Mouse (Mus musculus): ENCODE results near the gene Cnnm3. TPM values are rescaled to one million over a fixed set of nuclear protein-coding genes. Genes with fewer than 3 reads are reported as not detected.

Gene Cnnm3
- polyA plus RNA-seq, 1 experiment from 2014 or later = 3.2 TPM

DNA sequence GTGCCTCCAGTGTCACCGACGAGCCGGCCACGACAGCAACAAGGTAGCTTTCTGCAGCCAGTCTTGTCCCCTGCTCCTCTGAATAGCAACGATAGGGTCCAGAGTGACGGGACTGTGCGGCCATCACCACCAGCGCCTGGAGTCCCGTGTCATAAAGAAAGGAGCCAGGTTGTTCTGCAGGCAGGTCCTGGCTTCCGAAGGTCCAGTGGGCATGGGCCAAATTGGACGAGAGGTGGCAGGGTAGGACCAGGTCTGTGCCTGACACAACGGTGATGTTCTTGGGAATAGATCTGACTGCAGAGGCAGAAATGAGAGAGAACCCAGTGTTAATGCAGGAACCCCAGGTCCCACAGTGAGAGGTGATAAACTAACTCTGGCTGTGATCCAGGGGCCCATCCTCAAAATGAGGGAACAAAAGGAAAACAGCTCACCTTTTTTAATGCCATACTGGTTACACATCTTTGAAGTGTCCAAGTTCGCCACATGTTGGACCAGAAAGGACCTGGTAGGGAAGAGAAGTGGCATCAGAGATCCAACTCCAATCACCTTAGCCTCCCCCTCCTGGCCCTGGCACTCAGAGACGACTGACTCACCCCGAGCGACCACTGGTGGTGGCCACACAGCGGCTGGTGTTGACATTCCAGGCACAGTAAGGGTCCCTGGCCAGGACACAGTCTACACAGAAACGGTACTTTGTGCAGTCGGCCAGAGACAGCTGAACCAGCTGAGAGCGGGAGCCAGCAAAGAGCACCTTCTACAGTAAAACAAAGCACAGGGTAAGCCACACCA, 38.6 kb downstream of the Cnnm3 start:
- no peak for ATAC-seq (ENCODE audit: borderline replicate concordance, extremely low read depth, low FRiP score, low TSS enrichment)
- Histone ChIP-seq H3K9me3 (no peaks in the 10 kb centered on the region), H3K27me3 (no peaks in the 10 kb centered on the region), H3K4me3 (no peak overlapping the region), H3K9ac (no peak overlapping the region), H3K36me3 (peaks cover 55% of the 10 kb centered on the region), H3K4me1 (peaks cover 62% of the 10 kb centered on the region), H3K4me2 (no peak overlapping the region), H3K27ac (no peak overlapping the region)
- WGBS = 72% methylated on average over 20 of the region's 20 CpGs

- H3K4me2 ChIP-seq = no peak overlapping the region
- H3K9ac ChIP-seq = no peak overlapping the region
- H3K36me3 ChIP-seq = peaks cover 55% of the 10 kb centered on the region
- peaks cover 63% of the 10 kb centered on the region for H3K4me1 ChIP-seq
- no peak overlapping the region for H3K27ac ChIP-seq
- ATAC-seq (ENCODE audit: borderline replicate concordance, extremely low read depth, low FRiP score, low TSS enrichment) = no peak
- 82% methylated on average over 17 of the region's 17 CpGs for WGBS
- no peaks in the 10 kb centered on the region for H3K9me3 ChIP-seq
- no peaks in the 10 kb centered on the region for H3K27me3 ChIP-seq
- no peak overlapping the region for H3K4me3 ChIP-seq
Measured at GRCm38 (mm10) chr1:36551904-36552303, 40.2 kb downstream of the Cnnm3 start.

- Histone ChIP-seq H3K36me3 (peaks cover 55% of the 10 kb centered on the region), H3K4me3 (no peak overlapping the region), H3K27me3 (no peaks in the 10 kb centered on the region), H3K27ac (no peak overlapping the region), H3K4me2 (no peak overlapping the region), H3K4me1 (peaks cover 60% of the 10 kb centered on the region), H3K9me3 (no peaks in the 10 kb centered on the region), H3K9ac (no peak overlapping the region)
- 84% methylated on average over 16 of the region's 16 CpGs for WGBS
- no peak for ATAC-seq (ENCODE audit: borderline replicate concordance, extremely low read depth, low FRiP score, low TSS enrichment)
Measured at GRCm38 (mm10) chr1:36552506-36552905, 40.8 kb downstream of the Cnnm3 start.

DNA sequence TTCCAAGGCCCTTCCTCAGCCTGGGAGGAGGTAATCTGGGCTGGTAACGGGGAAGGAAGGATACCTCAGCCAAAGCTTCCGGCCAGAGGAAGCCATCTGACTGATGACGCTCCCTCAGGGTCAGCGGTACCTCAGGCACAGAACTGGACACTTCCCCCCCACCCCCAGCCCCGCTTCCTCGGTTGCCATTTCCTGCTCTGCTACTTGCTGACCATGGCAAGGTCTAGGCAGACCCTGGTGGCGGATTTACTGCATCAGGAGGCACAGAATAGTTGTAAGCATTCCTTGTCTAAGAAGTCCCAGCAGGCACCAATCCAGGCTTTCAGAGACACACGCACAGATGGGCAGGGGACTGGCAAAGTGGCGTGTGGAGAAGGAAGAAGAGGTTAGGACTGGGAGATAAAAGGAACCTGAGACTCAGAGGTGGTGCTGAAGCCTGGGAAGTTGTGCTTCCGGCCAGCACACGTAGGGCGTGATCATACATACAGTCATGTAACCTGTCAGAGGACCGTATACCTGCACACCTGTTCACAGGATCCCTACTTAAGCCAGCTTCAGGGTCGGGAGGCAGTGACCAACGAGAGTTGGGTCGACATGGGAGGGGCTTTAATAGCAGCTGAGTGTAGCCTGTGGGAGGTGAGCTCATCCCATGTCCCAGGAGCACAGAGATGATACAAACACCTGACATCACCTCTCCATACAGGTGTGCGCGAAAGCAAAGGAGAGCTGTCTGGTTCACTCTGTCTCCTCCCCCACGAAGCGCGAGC, 43.1 kb downstream of the Cnnm3 start:
- Histone ChIP-seq H3K27ac (peak overlapping the region; percentile 99), H3K4me3 (peak overlapping the region; percentile 93), H3K4me1 (peaks cover 51% of the 10 kb centered on the region), H3K4me2 (peak overlapping the region; percentile 87), H3K36me3 (peaks cover 44% of the 10 kb centered on the region), H3K9me3 (no peaks in the 10 kb centered on the region), H3K27me3 (no peaks in the 10 kb centered on the region), H3K9ac (peak overlapping the region; percentile 97; the same call in 1 of the 2 replicates)
- WGBS = 60% methylated on average over 21 of the region's 21 CpGs
- ATAC-seq (ENCODE audit: borderline replicate concordance, extremely low read depth, low FRiP score, low TSS enrichment) = no peak

- peak overlapping the region; percentile 97 for H3K9ac ChIP-seq
- no peaks in the 10 kb centered on the region for H3K27me3 ChIP-seq
- WGBS = 5% methylated on average over 8 of the region's 8 CpGs
- no peaks in the 10 kb centered on the region for H3K9me3 ChIP-seq
- ATAC-seq (ENCODE audit: borderline replicate concordance, extremely low read depth, low FRiP score, low TSS enrichment) = no peak
- H3K36me3 ChIP-seq = peaks cover 33% of the 10 kb centered on the region
- H3K27ac ChIP-seq = peak overlapping the region; percentile 99
- peak overlapping the region; percentile 87 for H3K4me2 ChIP-seq
- peaks cover 44% of the 10 kb centered on the region for H3K4me1 ChIP-seq
- peak overlapping the region; percentile 93 for H3K4me3 ChIP-seq
Measured at GRCm38 (mm10) chr1:36555798-36556395, 44.2 kb downstream of the Cnnm3 start.

DNA sequence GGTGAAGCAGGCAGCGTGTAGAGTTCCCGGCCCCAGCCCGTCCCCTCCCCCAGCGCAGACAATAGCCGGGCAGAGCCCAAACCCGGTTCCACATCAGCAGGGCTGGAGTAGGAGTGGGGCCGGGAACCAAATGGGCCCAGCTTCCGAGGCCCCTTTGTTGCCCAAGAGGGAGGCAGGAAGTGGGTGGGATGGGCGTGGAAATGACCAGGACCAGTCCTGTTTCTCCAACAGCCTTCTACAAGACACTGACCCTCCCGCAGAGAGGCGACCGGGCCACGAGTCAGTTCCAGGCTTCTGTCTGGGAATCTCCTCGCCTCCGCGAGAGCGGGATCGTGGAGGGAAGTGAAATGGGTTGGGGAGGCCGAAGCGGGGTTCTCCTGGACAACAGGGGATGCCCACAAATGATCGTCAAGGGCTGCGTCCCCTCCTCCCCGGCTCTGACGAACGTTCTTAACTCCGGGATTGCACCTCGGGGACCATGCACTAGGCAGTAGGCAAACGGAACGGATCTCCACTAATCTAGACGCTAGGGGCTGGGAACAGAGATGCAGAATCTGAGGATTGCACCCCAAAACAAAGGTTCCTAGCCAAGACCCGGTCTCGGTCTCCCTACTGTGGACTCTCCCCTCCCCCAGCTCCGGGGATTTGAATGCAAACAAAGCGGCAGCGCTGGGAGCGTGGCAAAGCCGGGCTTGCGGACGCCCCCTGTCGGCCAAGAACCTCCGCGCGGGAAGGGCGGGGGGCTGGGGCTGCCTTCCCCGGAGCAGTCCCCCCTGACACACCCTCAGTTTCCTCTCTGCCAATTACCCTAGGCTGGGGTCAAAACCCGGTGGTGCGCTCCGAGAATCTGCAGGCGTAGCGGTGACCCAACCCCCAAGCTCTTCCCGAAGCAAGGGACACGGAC, 45.1 kb downstream of the Cnnm3 start:
- Histone ChIP-seq H3K4me1 (peaks cover 45% of the 10 kb centered on the region), H3K4me2 (peak overlapping the region; percentile 87), H3K27ac (peak overlapping the region; percentile 99), H3K36me3 (peaks cover 24% of the 10 kb centered on the region), H3K9ac (peak overlapping the region; percentile 97), H3K9me3 (no peaks in the 10 kb centered on the region), H3K4me3 (peak overlapping the region; percentile 93), H3K27me3 (no peaks in the 10 kb centered on the region)
- under 1% methylated on average over 52 of the region's 52 CpGs for WGBS
- ATAC-seq (ENCODE audit: borderline replicate concordance, extremely low read depth, low FRiP score, low TSS enrichment) = peak; percentile 79

GRCm38 (mm10) chr1:36557457-36558011, 45.9 kb downstream of the Cnnm3 start:
- Histone ChIP-seq H3K9me3 (no peaks in the 10 kb centered on the region), H3K9ac (peak overlapping the region; percentile 97), H3K36me3 (peaks cover 17% of the 10 kb centered on the region), H3K27ac (peak overlapping the region; percentile 99), H3K27me3 (no peaks in the 10 kb centered on the region), H3K4me3 (peak overlapping the region; percentile 93), H3K4me1 (peaks cover 45% of the 10 kb centered on the region), H3K4me2 (peak overlapping the region; percentile 87)
- under 1% methylated on average over 48 of the region's 48 CpGs for WGBS
- ATAC-seq (ENCODE audit: borderline replicate concordance, extremely low read depth, low FRiP score, low TSS enrichment) = peak; percentile 88

DNA sequence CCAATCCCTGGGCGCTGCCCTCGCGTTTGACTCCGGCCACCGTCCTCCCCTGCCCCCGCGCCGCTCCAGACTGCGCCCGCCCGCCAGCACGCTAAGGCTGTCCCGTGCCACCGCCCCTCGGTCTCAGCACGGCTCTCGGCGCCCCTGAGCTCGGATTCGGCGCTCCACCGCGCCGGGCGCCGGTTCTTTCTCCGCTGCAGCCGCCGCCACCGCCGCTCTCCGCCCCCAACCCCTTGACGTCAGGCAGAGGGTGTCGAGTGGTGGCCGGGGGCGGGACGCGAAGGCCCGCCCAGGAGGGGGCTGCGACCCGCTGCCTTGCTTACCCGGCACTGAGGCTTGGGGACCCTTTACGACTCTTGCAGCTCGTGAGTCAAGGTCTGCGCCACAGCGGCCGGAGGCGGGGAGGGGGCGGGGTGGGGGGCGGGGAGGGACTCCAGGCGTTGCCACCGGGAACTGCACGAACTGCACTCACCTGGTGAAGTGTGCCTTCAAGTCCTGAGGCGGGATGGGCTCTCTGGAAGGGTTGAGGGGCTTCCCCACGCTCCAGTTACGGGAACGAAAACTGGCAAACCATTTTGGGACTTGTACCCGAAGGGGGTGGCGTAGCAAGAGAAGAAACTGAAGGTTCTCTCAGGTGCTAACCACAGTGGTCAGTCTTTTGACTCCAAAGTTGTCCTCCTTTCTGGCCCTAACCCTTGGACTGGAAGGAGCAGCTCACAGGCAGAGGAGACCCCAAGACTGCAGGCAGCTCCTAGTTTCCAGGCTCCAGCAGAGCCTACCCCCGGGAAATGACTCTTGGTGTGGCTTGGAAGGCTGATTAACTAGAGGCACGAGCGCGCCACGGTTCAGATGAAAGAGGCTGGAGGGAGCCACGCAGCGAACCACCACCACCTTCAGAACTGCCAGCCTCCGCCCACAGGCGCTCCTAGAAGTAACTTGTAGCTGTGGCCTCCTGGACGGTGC, 46.6 kb downstream of the Cnnm3 start, which contains the start of gene Sema4c:
TSS of gene Sema4c (minus strand) at position 319 of the 963 bp plus-strand sequence.
- no peaks in the 10 kb centered on the region for H3K9me3 ChIP-seq
- no peaks in the 10 kb centered on the region for H3K27me3 ChIP-seq
- peak; percentile 70 for ATAC-seq (ENCODE audit: borderline replicate concordance, extremely low read depth, low FRiP score, low TSS enrichment)
- WGBS = under 1% methylated on average over 68 of the region's 69 CpGs
- peak within 1 kb of the TSS; percentile 99 for H3K27ac ChIP-seq
- peak within 1 kb of the TSS; percentile 87 for H3K4me2 ChIP-seq
- H3K4me3 ChIP-seq = peak within 1 kb of the TSS; percentile 93
- H3K4me1 ChIP-seq = peaks cover 45% of the 10 kb centered on the region
- H3K36me3 ChIP-seq = peaks cover 9% of the 10 kb centered on the region
- H3K9ac ChIP-seq = peak within 1 kb of the TSS; percentile 97

GRCm38 (mm10) chr1:36559256-36559655, 47.6 kb downstream of the Cnnm3 start:
- Histone ChIP-seq H3K4me2 (peak overlapping the region; percentile 87), H3K27ac (peak overlapping the region; percentile 99), H3K4me3 (peak overlapping the region; percentile 93), H3K9me3 (no peaks in the 10 kb centered on the region), H3K4me1 (peaks cover 39% of the 10 kb centered on the region), H3K9ac (peak overlapping the region; percentile 97; the same call in 1 of the 2 replicates), H3K36me3 (peaks cover under 1% of the 10 kb centered on the region; the same call in 1 of the 2 replicates), H3K27me3 (no peaks in the 10 kb centered on the region)
- WGBS = 13% methylated on average over 4 of the region's 4 CpGs
- no peak for ATAC-seq (ENCODE audit: borderline replicate concordance, extremely low read depth, low FRiP score, low TSS enrichment)

DNA sequence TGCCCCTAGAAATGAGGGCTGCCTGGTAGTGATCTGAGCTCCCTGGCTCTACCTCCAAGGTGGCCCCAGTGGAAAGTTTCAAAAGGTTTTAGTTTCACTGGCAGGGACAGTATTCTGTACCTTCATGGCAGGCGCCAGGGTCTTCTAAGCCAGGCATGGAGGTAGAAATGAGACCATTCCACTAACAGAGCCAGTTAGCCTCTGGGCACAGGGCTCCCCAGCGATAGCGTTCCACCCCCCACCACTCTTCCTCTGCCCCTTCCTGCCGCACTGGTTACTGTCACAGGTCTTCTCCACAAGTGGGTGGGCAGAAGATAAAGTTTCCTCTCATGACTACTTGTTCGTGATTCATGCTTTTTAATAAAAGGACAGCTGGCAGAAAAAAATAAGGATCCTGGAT, 48.2 kb downstream of the Cnnm3 start:
- no peak overlapping the region for H3K4me2 ChIP-seq
- no peak overlapping the region; the same call in 1 of the 2 replicates for H3K27ac ChIP-seq
- no peaks in the 10 kb centered on the region for H3K27me3 ChIP-seq
- ATAC-seq (ENCODE audit: borderline replicate concordance, extremely low read depth, low FRiP score, low TSS enrichment) = no peak
- 63% methylated on average over 5 of the region's 5 CpGs for WGBS
- H3K4me3 ChIP-seq = no peak overlapping the region
- no peaks in the 10 kb centered on the region for H3K36me3 ChIP-seq
- no peak overlapping the region for H3K9ac ChIP-seq
- H3K9me3 ChIP-seq = no peaks in the 10 kb centered on the region
- H3K4me1 ChIP-seq = peaks cover 33% of the 10 kb centered on the region

Data from lung, embryonic 15.5 days (tissue).